Mouse (Mus musculus) adrenal gland, postnatal 36 days (tissue): Measurements from ENCODE around the gene Asb6. TPM values are rescaled to one million over a fixed set of nuclear protein-coding genes. Genes with fewer than 3 reads are reported as not detected.

Experiments
- DNase-seq, 2 experiments: peaks; one replicate each; pipeline ENCODE4 v3.0.0; 2021; ENCODE audit warnings: mixed read lengths in 1 of 2
- total RNA-seq, 2 experiments: library from RNA; stranded (reverse); gene quantifications; 2 replicates each; pipeline ENCODE4 v1.2.3; 2021

Gene Asb6
- total RNA-seq, 2 experiments from 2014 or later: 23.9 to 27.0 TPM

DNA sequence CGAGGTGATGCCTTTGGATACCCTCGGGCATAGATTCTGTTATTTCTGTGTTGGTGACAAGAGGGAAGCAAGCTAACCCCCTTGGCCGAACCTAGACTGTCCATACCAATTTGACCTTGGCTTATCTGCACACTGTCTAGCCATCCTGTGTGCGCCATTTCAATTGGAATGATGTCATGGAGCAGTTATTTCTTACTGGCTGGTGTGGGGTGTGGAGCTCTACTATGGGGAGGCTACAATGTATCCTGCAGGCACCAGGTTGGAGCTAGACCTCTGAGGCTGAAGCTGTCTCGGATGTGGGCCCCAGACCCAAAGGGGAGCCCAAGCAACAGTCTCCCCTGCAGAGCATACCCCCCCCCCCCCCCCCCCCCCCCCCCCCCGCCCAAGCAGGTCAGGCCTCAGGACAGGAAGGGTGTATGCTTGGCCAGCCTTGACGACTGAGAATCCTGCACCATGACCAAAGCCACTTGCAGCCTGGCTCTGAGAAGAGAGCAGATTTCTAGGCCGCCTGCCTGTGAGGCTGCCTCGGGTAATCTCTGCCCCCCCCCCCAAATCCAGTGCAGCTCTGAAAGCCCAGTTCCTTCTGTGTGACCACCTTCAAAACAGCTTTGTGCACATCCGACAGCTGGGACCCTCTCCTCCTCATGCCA, 4.4 kb upstream of the Asb6 start, which contains the start of gene Prrx2:
Gene Prrx2, plus strand, starts transcription at position 600 of the 650 bp plus-strand sequence.
- no peak for DNase-seq

DNA sequence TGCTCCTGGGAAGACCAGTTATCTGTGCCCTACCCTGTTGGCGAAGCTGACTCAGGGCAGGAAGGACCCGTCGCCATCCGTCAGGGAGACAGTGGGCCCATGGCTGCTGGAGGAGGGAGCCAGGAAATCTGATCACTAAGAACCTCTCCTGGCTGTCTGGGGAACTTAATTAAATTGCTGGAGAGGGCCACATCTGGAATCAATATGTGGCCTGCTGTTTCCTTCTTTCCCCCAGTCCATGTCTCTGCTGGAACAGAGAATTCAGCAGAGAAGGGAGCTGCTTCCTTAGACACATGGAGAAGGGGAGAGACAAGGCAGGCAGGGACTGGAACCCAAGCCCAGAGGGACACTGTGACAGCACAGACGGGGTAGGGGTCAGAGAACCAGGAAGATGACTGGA, 3.5 kb upstream of the Asb6 start:
- DNase-seq: no peak

DNA sequence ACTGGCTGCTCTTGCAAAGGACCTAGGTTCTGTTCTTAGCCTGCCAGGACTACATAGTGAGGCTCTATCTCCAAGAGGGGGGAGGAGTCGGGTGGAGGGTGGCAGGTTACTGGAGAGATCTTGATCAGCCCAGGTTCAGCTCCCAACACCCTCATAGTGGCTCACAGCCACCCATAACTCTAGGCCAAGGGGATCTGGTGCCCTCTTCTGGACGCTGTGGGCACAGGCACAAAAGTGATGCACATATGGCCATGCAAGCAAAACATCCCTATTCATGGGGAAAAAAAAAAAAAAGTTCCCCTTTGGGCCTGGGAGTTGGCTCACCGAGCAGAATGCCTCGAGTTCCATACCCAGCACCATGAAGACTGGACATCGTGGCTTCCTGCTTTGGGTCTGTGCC, 818 bp downstream of the Asb6 start:
- peak; percentile 34 to 56 for DNase-seq

DNA sequence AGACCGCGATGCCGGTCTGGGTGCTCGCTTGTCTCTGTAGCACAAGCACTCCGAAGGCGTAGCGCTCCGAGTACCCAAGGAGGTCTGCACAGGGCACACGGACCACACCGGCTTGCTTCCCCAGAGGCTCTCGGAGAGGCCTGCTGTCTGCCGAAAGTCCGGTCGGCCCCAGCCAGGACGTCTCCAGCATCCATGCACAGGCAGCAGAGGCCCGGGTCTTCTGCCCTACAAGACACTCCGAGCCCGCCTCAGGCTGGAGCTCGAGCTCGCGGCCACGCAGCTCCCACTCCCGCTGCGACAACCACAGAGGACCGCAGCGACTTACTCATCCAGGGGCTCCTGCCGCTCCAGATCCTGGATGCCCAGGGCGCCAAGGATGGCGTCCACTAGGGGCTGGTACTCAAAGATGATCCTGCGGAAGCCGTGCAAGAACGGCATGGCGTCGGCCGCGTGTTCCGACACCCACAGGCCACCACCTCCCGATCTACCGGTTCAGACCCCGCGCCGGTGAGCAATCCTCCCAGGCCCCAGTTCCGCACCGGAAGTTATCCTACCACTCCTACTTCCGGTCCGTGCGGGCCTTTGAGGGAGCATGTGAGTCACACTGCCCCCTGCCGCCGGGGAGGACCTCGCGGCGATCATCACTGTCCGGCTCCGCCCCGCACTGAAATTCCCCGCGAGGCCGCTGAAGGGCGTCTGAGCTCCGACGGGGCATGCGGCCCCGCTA, 2.2 kb downstream of the Asb6 start:
- peak; percentile 96 to 97 for DNase-seq

DNA sequence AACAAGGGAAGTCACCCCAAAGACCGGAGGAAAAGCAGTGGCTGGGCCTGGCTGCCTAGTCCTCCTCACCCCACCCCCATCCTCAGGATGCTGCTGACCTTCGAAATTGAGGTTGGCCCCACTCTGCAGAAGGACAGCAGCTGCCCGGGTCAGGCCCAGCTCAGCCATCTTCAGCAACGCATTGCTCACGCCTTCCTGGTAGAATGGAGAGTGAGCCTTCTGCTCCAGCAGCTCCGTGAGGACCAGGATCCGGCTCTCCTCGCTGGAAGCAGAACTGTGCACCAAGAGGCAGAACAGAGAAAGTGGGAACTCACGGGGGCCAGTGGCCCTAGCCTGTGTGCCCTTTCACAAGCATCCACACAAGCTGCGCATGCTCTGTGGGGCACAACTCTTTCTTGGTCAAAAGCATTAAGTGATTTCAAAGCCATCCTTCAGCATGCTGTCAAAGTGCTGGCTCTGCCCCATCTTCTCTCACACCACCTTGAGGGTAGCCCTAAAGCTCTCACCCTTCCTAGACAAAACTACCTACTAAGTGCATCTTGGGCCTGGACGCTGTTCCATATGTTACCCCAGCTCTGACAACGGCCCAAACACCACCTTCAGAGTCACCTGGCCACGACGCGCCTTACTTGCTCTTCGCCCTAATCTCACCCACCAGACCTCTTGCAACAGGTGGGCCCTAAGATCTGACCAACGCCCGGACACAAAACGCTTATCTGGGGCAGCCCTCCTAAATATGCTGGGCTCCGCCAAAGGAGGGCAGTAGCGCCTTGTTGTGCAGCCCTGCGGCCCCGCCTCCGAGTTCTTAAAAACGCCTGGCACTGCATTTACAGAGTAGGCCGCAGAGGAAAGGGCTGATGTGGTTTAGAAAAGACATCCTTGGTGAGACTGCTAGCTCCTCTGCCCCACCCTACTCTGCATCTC, 3.0 kb downstream of the Asb6 start:
- peak; percentile 71 for DNase-seq

DNA sequence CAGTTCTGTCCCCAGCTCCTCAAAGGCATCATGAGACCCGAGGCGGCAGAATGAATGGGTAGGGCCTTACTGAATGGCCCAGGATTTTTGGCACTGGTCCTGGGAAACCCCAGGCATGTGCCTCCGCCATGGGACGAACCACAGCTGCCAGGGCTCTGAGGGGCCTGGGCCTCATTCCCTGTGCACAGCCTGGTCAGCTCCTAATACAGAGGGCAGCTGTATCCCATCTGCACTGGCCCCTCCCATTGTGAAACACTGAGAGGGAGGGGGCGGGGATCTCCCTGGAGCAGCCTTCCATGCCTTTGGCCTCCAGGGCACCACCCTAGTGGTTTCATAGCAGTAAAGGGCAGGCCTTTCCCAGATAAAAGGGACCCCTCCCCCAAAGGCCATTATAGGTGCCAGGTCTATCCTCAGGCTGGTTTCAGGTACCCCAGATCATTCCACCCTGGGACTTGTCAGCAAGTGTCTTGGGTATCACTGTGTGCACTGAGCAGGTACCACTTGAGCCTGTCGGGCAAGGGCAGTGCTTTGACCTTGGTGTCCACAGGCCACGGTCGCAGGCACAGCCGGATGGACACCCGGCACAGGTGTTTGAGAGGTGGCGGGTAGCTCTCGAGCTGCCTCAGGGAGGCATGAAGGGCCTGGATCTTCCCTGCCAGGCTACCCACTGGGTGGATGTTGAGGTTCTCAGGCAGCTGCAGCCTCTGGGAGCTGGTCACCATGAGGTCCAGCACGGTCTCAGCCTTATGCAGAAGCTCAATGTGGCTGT, 6.6 kb downstream of the Asb6 start:
- DNase-seq: peak; percentile 34 to 53

DNA sequence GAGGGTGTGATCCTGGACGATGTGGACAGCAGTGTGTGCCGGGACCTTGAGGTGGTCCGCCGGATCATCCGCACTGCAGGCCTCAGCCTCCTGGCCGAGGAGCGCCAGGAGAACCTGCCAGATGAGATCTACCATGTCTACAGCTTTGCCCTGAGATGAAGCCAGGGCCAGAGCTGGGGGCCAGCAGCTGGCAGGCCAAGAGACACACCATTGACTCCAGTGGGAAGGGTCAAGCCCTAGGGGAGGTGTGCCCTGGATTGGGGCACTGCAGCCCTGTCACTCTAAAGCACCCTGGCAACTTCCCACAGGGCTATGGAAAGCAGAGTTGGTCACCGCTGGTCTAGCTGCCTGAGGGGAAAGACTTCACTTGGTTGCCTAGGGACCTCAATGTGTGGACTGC, 7.7 kb downstream of the Asb6 start:
- DNase-seq: no peak

DNA sequence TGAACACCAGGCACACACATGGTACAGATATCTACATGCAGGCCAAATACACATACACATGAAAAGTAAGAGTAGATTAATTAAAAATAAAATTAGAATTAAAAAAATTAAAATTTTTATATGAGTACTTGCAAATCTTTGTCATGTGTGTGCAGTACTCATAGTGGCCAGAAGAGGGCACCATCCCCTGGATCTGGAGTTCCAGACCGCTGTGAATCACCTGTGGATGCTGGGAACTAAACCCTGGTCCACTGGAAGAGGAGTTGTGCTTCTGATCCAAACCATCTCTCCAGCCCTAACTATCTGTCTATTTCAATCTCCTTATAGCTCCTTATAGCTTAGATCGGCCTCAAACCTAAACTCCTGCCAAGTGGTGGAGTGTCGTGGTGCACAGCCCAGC, 9.1 kb downstream of the Asb6 start:
- DNase-seq: no peak

DNA sequence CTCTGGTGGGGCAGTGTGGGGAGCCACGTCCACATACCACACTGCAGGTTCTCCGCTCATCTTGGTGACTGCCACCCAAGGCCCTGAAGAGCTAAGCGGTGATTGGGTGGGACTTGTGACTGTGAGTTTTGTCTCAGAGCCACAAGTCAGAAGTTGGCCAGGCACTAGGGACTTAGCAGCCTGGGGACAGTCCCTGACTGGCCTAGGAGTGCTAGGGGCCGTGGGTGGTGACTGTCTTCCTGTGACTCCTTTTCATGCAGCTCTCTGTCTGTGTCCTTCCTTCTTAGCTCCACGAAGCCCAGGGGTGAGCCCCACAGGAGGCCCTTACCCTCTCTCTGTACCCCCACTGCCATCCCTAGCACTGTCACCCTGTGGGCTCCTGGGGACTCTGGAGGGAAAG, 10.3 kb downstream of the Asb6 start:
- no peak for DNase-seq

DNA sequence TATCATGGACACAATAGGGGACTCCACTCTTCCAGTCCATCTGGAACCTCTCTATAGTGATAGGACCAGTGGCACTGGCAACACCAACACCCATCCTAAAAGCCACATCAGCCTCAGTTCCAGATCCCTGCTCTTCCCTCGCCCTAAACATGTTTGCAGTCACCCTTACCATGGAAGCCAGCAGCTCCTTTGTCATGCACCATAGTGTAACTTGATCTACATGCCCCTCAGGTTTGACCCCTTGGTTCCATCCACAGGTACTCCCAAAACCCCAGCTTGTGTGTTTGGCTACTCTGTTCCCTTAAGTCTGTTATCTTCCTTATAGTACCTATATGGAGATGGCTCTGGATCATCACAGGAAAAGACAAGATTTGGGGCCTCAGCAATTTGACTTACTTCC, 13.8 kb downstream of the Asb6 start:
- DNase-seq: no peak

DNA sequence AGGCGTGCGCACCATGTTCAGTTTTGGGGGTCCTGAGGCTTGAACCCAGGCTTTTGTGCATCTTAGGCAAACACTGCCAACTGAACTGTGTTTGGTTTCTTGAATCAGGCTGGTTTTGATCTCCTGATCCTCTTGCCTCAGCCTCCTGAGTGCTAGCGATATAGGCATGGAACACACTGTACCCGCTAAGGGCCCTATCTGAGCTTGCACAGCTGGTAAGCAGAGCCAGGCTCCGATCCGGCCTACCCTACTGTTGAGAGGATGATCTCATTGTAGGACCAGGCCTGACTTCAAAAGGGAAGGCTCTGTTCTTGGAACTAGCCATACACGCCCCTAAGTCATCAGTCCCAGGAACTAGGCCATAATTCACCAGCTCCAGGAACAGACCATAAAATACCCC, 19.6 kb downstream of the Asb6 start:
- DNase-seq: no peak

DNA sequence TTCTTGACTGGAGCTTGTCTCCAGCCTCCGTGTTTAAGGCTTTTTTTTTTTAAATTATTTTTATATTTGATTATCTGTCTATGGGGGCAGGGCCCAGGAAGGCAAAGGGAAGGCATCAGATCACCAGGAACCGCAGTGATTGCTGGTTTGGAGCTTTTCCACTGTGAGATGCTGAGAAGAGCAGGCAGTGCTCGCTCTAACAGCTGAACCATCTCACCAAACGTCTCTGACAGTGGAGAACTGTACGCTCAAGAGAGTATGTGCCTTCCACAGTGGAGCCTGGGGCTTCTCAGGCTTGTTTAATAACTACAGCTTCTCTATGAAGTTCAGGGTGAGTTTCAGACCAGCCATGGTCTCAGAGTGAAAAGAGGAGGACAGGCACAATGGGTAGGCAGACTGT, 20.6 kb downstream of the Asb6 start:
- no peak for DNase-seq

DNA sequence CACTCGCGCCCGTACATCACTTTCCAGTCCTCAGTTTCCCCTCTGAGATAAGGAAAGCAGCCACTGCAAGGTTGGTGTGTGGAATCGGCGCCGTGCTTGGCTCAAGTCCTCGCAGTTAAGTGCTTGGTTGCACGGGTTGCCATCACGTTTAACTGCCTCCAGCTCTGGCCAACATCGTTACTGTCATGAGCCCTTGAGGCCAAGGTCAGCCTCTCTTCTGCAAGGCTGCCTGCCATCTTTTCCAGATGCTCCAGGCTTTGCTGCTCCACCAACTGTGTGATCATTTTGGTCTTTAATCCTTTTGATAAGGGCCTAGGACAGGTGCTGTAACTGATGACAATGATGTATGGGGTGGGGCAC, 21.9 kb downstream of the Asb6 start:
- peak; percentile 62 to 67 for DNase-seq

DNA sequence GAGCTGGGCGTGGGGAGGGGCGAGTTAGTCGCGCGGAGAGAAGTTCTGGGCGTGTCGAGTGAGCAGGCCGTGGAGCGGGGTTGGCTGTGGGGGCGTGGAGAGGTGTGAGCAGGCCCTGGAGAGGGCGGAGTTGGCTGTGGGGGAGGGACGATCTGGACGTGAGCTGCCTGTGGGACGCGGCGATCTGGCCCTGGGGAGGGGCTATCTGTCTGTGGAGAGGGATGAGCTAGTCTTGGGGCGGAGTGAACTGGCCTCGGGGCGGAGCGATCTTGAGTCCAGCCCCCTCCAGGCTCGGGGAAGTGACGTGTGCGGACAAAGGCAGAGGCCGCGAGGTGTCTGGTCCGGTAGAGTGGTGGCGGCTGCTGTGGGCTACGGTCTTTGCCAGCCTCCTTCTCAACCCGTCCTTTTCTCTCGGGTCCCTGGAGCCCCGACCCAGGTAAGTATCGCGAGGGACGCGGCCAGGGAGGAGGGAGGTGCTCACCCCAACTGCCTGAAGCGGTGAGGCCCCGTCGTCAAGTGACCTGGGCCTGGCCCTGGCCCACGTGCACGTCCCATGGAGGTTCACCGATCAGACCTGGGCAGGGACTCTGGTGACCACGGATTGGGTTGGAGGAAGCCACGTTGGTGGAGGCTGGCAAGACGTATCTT, 22.4 kb downstream of the Asb6 start, which contains the start of gene Ntmt1:
Gene Ntmt1, plus strand, starts transcription at position 179 of the 648 bp plus-strand sequence.
- DNase-seq: peak; percentile 100

DNA sequence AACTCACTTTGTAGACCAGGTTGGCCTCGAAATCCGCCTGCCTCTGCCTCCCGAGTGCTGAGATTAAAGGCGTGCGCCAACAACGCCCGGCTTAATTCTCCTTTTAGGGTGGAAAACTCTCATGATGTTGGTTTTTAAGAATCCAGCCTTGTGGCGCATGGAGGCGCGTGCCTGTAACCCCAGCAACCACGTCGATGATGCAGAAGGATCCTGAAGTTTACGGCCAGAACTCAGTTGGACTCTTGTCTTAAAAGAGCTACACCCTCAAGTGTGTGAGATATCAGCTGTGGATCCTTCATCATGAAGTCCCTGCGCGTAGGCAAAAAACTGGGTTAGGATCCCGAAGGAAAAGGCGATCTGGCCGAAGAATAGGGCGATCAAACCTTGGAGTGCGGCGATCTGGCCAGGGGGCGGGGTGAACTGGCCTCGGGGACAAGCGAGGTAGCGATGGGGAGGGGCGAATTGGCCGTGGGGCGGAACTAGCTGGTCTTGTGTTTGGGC, 22.9 kb downstream of the Asb6 start:
- DNase-seq: no peak

DNA sequence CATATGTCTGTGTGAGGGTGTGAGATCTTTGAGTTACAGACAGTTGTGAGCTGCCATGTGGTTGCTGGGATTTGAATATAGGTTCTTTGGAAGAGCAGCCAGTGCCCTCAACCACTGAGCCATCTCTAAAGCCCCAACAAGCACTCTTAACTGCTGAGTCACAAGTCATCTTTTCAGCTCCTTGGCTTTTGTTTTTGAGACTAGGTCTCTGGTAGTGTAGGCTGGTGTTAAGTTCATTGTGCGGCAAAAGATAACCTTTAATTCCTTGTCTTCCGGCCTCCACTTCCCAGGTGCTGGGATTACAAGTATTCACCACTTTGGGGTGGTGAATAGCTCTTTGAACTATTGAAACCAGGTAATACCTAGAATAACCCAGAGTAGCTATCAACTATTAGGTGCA, 24.1 kb downstream of the Asb6 start:
- DNase-seq: no peak

DNA sequence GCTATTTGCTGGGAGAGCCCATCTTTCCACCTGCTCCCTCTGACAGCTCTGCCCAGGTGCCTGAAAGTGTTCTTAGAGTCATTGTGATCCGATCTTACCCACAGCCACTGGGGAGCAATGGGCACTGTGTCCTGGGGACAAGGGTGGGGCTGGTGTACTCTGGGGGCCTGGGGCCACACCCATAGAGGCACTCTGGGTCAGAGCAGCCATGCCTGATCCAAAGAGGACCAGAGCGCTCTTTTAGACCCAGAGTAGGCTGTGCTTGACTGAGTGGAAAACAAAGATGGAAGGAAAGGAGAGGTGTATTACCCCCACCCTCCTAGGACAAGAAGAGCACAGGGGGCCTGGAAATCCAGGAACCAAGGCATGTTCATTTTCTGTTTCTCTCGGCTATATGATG, 26.5 kb downstream of the Asb6 start, which contains the start of gene 1700001O22Rik:
Gene 1700001O22Rik, minus strand, starts transcription at position 58 of the 400 bp plus-strand sequence.
- DNase-seq: no peak

DNA sequence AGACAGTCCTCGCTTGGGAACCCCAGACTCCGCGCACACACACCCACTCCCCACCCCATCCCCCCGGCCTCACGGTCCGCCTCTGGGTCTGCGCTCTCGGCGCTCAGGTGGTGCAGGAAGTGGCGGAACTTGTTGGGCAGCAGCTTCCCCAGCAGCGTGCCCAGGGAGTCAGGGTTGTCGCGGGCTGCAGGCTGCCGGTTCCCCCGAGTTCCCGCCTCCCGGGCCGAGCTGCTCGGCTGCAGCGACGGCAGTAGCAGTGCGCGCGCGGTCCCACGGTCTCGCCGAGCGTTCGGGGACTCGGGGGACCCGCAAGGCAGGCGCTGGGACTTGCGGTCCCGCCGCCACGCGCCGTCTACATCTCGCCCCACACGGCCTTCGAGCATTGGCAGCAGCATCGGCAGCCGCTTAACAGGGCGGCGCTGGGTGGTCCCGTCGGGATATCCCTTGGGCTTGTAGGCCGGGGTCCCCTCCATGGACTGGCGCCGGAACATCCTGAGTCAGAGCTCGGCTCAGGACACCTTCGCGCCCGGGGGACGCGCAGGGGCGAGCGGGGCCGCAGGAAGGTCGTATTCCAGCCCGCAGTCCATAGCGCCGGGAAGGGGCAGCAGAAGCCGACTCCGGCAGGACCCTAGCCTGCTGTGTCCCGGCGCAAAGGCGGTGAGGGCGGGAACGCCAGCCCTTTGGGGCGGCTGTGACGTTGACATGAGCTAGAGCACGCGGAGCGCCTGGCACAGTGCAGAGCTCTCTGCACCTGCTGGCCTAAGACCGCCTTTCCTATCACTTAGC, 28.9 kb downstream of the Asb6 start:
- peak; percentile 63 to 71 for DNase-seq

DNA sequence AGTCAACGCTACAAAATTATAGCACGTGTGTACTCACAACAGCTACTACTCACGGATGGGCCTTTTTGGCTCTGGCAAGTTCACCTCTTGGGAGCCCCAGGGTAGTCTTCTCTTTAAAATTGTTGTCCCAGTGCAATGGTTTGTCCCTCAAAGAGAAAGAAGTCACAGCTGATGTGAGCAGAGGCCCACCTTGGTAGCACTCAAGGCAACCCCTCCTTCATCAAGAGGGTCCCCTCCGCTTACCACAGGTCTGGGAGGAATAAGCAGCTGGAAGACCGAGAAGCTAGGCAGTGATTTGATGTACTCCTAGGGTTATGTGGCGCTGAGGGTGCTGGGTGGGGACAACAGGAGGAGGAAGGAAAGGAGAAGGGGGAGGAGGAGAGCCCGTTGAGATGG, 29.5 kb downstream of the Asb6 start:
- no peak for DNase-seq

DNA sequence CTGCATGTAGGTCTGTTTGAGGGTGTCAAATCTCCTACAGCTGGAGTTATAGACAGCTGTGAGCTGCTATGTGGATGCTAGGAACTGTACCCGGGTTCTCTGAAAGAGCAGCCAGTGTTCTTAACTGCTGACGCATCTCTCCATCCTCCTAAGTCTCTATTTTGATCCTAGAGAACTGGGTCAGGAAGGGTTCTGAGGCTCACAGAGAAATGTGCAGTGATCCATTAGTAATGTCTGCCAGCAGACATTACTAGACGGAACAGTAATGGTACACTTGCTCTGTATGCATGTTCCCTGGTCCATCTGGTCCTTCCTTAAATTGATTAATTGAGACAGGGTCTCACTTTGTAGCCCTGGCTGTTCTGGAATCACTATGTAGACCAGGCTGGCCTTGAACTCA, 30.7 kb downstream of the Asb6 start:
- DNase-seq: no peak
